Mouse (Mus musculus) MEL (cell line): ENCODE data around the gene Rapgef4.

Experiments
- CHD1 ChIP-seq: IDR thresholded peaks from 2 replicates; pipeline ENCODE4 v1.6.1; 2012; ENCODE audit warnings: low read depth, mild to moderate bottlenecking, inconsistent platforms, low read length, improper control_type of control experiment
- CHD2 ChIP-seq: IDR thresholded peaks from 2 replicates; pipeline ENCODE4 v1.6.1; 2011; ENCODE audit warnings: low read length, improper control_type of control experiment
- CTCF ChIP-seq, 3 experiments: IDR thresholded peaks in 2 of 3; conservative IDR thresholded peaks in 1 of 3; 2 replicates each; pipeline ENCODE4 v1.5.1; 2011 to 2012; ENCODE audit warnings: low read length in 3 of 3, low read depth in 2 of 3, mild to moderate bottlenecking in 2 of 3, improper control_type of control experiment in 1 of 3, inconsistent platforms in 1 of 3, mixed read lengths in 1 of 3, moderate library complexity in 1 of 3; ENCODE audit not compliant: control insufficient read depth in 1 of 3, insufficient read depth in 1 of 3, poor library complexity in 1 of 3, severe bottlenecking in 1 of 3
- EP300 ChIP-seq, 2 experiments: IDR thresholded peaks; 2 replicates each; pipeline ENCODE4 v1.6.1; 2011; ENCODE audit warnings: improper control_type of control experiment in 2 of 2, low read length in 2 of 2, low read depth in 1 of 2, mild to moderate bottlenecking in 1 of 2
- JUND ChIP-seq: IDR thresholded peaks from 2 replicates; pipeline ENCODE4 v1.6.1; 2011; ENCODE audit warnings: low read depth, mild to moderate bottlenecking, improper control_type of control experiment, low read length
- MAFK ChIP-seq: IDR thresholded peaks from 2 replicates; pipeline ENCODE4 v1.6.1; 2011; ENCODE audit warnings: low read depth, mild to moderate bottlenecking, low read length, improper control_type of control experiment, borderline replicate concordance
- MAX ChIP-seq: IDR thresholded peaks from 2 replicates; pipeline ENCODE4 v1.6.1; 2011; ENCODE audit warnings: low read length, improper control_type of control experiment
- MYC ChIP-seq: IDR thresholded peaks from 2 replicates; pipeline ENCODE4 v1.6.1; 2011; ENCODE audit warnings: low read depth, mild to moderate bottlenecking, low read length, improper control_type of control experiment, moderate library complexity
- NRF1 ChIP-seq: IDR thresholded peaks from 2 replicates; pipeline ENCODE4 v1.6.1; 2014; ENCODE audit warnings: low read depth, mild to moderate bottlenecking, inconsistent platforms, low read length, improper control_type of control experiment, moderate library complexity; ENCODE audit not compliant: poor library complexity, insufficient read depth, severe bottlenecking
- POLR2A ChIP-seq, 2 experiments: IDR thresholded peaks; 2 replicates each; pipeline ENCODE4 v1.6.1; 2011 to 2012; ENCODE audit warnings: low read length in 2 of 2, mild to moderate bottlenecking in 2 of 2, control low read depth in 1 of 2, improper control_type of control experiment in 1 of 2, low read depth in 1 of 2, moderate library complexity in 1 of 2; ENCODE audit not compliant: control insufficient read depth in 1 of 2, insufficient read depth in 1 of 2, poor library complexity in 1 of 2
- RAD21 ChIP-seq: IDR thresholded peaks from 2 replicates; pipeline ENCODE4 v1.6.1; 2011; ENCODE audit warnings: mild to moderate bottlenecking, low read depth, low read length, improper control_type of control experiment
- SMC3 ChIP-seq: IDR thresholded peaks from 2 replicates; pipeline ENCODE4 v1.6.1; 2011; ENCODE audit warnings: low read depth, low read length, improper control_type of control experiment
- ZC3H11A ChIP-seq: IDR thresholded peaks from 2 replicates; pipeline ENCODE4 v1.6.1; 2012; ENCODE audit warnings: low read depth, mild to moderate bottlenecking, inconsistent platforms, low read length, improper control_type of control experiment

DNA sequence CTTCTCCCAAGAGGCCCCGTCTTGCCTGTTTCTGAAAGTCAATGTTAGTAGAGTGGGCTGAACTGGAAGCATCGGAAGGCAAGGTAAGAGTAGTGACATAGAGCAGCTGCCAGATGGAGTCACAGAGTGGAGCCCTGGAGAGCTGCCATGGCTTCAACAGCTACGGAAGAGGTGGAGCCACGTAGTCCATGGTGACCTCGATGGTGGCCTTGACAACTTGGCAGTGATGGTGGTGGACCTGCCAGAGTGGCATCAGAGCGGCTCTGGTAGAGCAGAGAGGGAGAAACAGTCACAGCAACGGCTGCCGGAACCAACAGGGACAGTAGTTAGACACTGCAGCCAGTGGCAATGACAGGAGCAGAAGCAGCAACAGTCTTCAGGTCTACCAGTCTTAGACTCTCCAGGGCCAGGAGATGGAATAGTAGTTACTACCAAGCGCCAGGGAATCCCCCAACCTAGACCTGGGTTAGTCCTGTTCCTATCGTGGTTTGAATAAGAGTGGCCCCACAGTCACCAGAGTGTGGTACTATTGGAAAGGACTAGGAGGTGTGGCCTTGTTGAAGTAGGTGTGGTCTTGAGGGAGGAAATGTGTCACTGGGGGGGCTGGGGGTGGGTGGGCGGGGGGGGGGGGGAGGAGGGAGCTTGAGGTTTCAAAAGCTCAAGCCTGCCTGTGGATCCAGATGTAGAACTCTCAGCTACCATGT is 6.7 kb upstream of the Rapgef4 start:
- TF ChIP-seq NRF1 (no peak), JUND (no peak), ZC3H11A (no peak), CTCF (IDR thresholded peaks at IDR 0.05 in 2 of 3, conservative IDR thresholded peaks at IDR 0.05 in 1 of 3; ENCODE audit: control insufficient read depth in 1 of 3, insufficient read depth in 1 of 3, low read depth in 2 of 3, low read length in 3 of 3, poor library complexity in 1 of 3, severe bottlenecking in 1 of 3) (no peak), MAX (no peak), RAD21 (no peak), POLR2A (IDR thresholded peaks at IDR 0.05; ENCODE audit: control insufficient read depth in 1 of 2, insufficient read depth in 1 of 2, low read depth in 1 of 2, low read length in 2 of 2, poor library complexity in 1 of 2) (no peak), MYC (no peak), CHD2 (no peak), CHD1 (no peak), MAFK (no peak), SMC3 (no peak), EP300 (IDR thresholded peaks at IDR 0.05; ENCODE audit: low read depth in 1 of 2, low read length in 2 of 2) (no peak)
